Mouse (Mus musculus) MEL (cell line): ENCODE data around the gene Cog4. TPM values are rescaled to one million over a fixed set of nuclear protein-coding genes. Genes with fewer than 3 reads are reported as not detected.

Experiments used
- DNase-seq: peaks from one replicate; pipeline ENCODE4 v3.0.0; 2011; ENCODE audit warnings: low read depth, low spot score
- H3K27ac ChIP-seq: 2 replicates; pipeline ENCODE4 v1.5.1; 2012; ENCODE audit warnings: low read depth, mild to moderate bottlenecking, control low read depth, low read length, moderate library complexity; ENCODE audit not compliant: control insufficient read depth
- H3K27me3 ChIP-seq, 2 experiments: fragments of 150-350 bp in 1 of 2; sonication (generic) in 1 of 2; 2 replicates each; pipeline ENCODE4 v1.6.1; 2012; ENCODE audit warnings: low read length in 2 of 2, mild to moderate bottlenecking in 2 of 2, improper control_type of control experiment in 1 of 2, moderate library complexity in 1 of 2; ENCODE audit not compliant: insufficient read depth in 2 of 2, control insufficient read depth in 1 of 2
- H3K36me3 ChIP-seq, 2 experiments: 2 replicates each; pipeline ENCODE4 v1.6.1; 2012 to 2014; ENCODE audit warnings: low read length in 2 of 2, improper control_type of control experiment in 1 of 2, inconsistent platforms in 1 of 2, mild to moderate bottlenecking in 1 of 2; ENCODE audit not compliant: insufficient read depth in 2 of 2, control insufficient read depth in 1 of 2
- H3K4me1 ChIP-seq, 2 experiments: fragments of 150-350 bp in 1 of 2; sonication (generic) in 1 of 2; 2 replicates each; pipeline ENCODE4 v1.6.1; 2012; ENCODE audit warnings: low read length in 2 of 2, improper control_type of control experiment in 1 of 2, mild to moderate bottlenecking in 1 of 2; ENCODE audit not compliant: insufficient read depth in 2 of 2, control insufficient read depth in 1 of 2
- H3K4me3 ChIP-seq, 2 experiments: fragments of 150-350 bp in 1 of 2; sonication (generic) in 1 of 2; 2 replicates each; pipeline ENCODE4 v1.5.1; 2012; ENCODE audit warnings: low read depth in 2 of 2, low read length in 2 of 2, mild to moderate bottlenecking in 2 of 2, moderate library complexity in 2 of 2, control low read depth in 1 of 2, improper control_type of control experiment in 1 of 2; ENCODE audit not compliant: control insufficient read depth in 1 of 2, insufficient read depth in 1 of 2
- H3K79me2 ChIP-seq: 2 replicates; pipeline ENCODE4 v1.6.1; 2012; ENCODE audit warnings: mild to moderate bottlenecking, low read length, moderate library complexity; ENCODE audit not compliant: control insufficient read depth, poor library complexity, insufficient read depth
- H3K9ac ChIP-seq: 2 replicates; pipeline ENCODE4 v1.6.1; 2012; ENCODE audit warnings: low read depth, mild to moderate bottlenecking, control low read depth, low read length, moderate library complexity; ENCODE audit not compliant: control insufficient read depth, poor library complexity, severe bottlenecking
- H3K9me3 ChIP-seq: fragments of 150-350 bp; sonication (generic); replicated peaks from 2 replicates; pipeline ENCODE4 v1.6.1; 2012; ENCODE audit warnings: mild to moderate bottlenecking, low read length, improper control_type of control experiment, moderate library complexity; ENCODE audit not compliant: insufficient read depth
- E2F4 ChIP-seq: IDR thresholded peaks from 2 replicates; pipeline ENCODE4 v1.6.1; 2011; ENCODE audit warnings: low read depth, low read length, improper control_type of control experiment, borderline replicate concordance
- EP300 ChIP-seq, 2 experiments: IDR thresholded peaks; 2 replicates each; pipeline ENCODE4 v1.6.1; 2011; ENCODE audit warnings: improper control_type of control experiment in 2 of 2, low read length in 2 of 2, low read depth in 1 of 2, mild to moderate bottlenecking in 1 of 2
- ETS1 ChIP-seq: IDR thresholded peaks from 2 replicates; pipeline ENCODE4 v1.6.1; 2012; ENCODE audit warnings: low read depth, mild to moderate bottlenecking, inconsistent platforms, low read length, improper control_type of control experiment, moderate library complexity
- GABPA ChIP-seq: IDR thresholded peaks from 2 replicates; pipeline ENCODE4 v1.6.1; 2012; ENCODE audit warnings: low read depth, mild to moderate bottlenecking, inconsistent platforms, low read length, improper control_type of control experiment, moderate library complexity
- HCFC1 ChIP-seq: IDR thresholded peaks from 2 replicates; pipeline ENCODE4 v1.6.1; 2012; ENCODE audit warnings: low read depth, mild to moderate bottlenecking, inconsistent platforms, low read length, improper control_type of control experiment, moderate library complexity
- JUND ChIP-seq: IDR thresholded peaks from 2 replicates; pipeline ENCODE4 v1.6.1; 2011; ENCODE audit warnings: low read depth, mild to moderate bottlenecking, improper control_type of control experiment, low read length
- KAT2A ChIP-seq: conservative IDR thresholded peaks from 2 replicates; pipeline ENCODE4 v1.6.1; 2012; ENCODE audit warnings: low read depth, low read length, improper control_type of control experiment, inconsistent platforms
- MAX ChIP-seq: IDR thresholded peaks from 2 replicates; pipeline ENCODE4 v1.6.1; 2011; ENCODE audit warnings: low read length, improper control_type of control experiment
- MAZ ChIP-seq: IDR thresholded peaks from 2 replicates; pipeline ENCODE4 v1.6.1; 2012; ENCODE audit warnings: low read depth, mild to moderate bottlenecking, inconsistent platforms, low read length, improper control_type of control experiment
- MXI1 ChIP-seq: IDR thresholded peaks from 2 replicates; pipeline ENCODE4 v1.6.1; 2011; ENCODE audit warnings: mild to moderate bottlenecking, low read depth, low read length, improper control_type of control experiment
- MYB ChIP-seq: IDR thresholded peaks from 2 replicates; pipeline ENCODE4 v1.6.1; 2011; ENCODE audit warnings: mild to moderate bottlenecking, low read depth, low read length, improper control_type of control experiment
- NRF1 ChIP-seq: IDR thresholded peaks from 2 replicates; pipeline ENCODE4 v1.6.1; 2014; ENCODE audit warnings: low read depth, mild to moderate bottlenecking, inconsistent platforms, low read length, improper control_type of control experiment, moderate library complexity; ENCODE audit not compliant: poor library complexity, insufficient read depth, severe bottlenecking
- POLR2AphosphoS2 ChIP-seq: IDR thresholded peaks from 2 replicates; pipeline ENCODE4 v1.6.1; 2011; ENCODE audit warnings: low read length, improper control_type of control experiment
- POLR2AphosphoS5 ChIP-seq: IDR thresholded peaks from 2 replicates; pipeline ENCODE4 v1.6.1; 2012; ENCODE audit warnings: low read depth, borderline replicate concordance, mild to moderate bottlenecking, inconsistent platforms, low read length, moderate library complexity, mixed read lengths
- RAD21 ChIP-seq: IDR thresholded peaks from 2 replicates; pipeline ENCODE4 v1.6.1; 2011; ENCODE audit warnings: mild to moderate bottlenecking, low read depth, low read length, improper control_type of control experiment
- TBP ChIP-seq: IDR thresholded peaks from 2 replicates; pipeline ENCODE4 v1.8.0; 2011; ENCODE audit warnings: low read depth, low read length, improper control_type of control experiment
- TCF12 ChIP-seq: IDR thresholded peaks from 2 replicates; pipeline ENCODE4 v1.6.1; 2014; ENCODE audit warnings: low read depth, mild to moderate bottlenecking, inconsistent platforms, low read length, improper control_type of control experiment, moderate library complexity
- USF1 ChIP-seq: IDR thresholded peaks from 2 replicates; pipeline ENCODE4 v1.6.1; 2014; ENCODE audit warnings: low read depth, mild to moderate bottlenecking, inconsistent platforms, low read length, improper control_type of control experiment, moderate library complexity
- ZC3H11A ChIP-seq: IDR thresholded peaks from 2 replicates; pipeline ENCODE4 v1.6.1; 2012; ENCODE audit warnings: low read depth, mild to moderate bottlenecking, inconsistent platforms, low read length, improper control_type of control experiment
- ZNF384 ChIP-seq: IDR thresholded peaks from 2 replicates; pipeline ENCODE4 v1.6.1; 2012; ENCODE audit warnings: low read depth, mild to moderate bottlenecking, inconsistent platforms, low read length, improper control_type of control experiment
- polyA plus RNA-seq, 2 experiments: library from polyadenylated mRNA; stranded (reverse) in 1 of 2; unstranded in 1 of 2; fragments of >175 nt in 1 of 2; fragments of >200 nt in 1 of 2; gene quantifications; 2 replicates each; pipeline versions ENCODE4 v1.2.1 to v1.2.4; 2012; ENCODE audit warnings: low replicate concordance in 2 of 2, low read depth in 1 of 2; ENCODE audit not compliant: insufficient read length in 2 of 2, insufficient read depth in 1 of 2, missing spikeins in 1 of 2
- total RNA-seq: library from RNA; depleted of rRNA; stranded (reverse); fragments of 300-350 nt; gene quantifications from 2 replicates; pipeline ENCODE4 v1.2.3, GENCODE M21; 2012

The Cog4 gene
- total and polyA plus RNA-seq, 3 experiments = 32.1 to 35.3 TPM; not detected in 1

DNA sequence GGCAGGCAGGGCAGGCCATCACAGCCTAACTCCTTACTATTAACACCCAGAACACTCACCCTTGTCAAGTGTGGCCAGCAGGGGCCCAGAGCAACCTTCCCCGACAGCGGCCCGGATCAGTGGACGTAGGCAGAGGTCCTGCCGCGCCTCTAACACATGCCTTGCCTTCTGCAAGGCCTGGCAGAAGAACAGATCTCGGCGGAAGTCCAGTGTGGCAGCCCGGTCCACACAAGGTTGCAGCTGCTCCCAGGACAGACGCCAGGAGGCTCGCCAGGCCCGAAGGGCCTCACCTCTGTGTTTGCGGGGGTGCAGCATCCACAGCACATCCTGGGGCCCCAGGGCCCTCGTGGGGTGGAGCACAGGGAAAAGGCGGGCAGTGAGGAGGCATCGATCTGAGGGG, 42.5 kb downstream of the Cog4 start:
- DNase-seq = no peak
- Histone ChIP-seq H3K79me2 (no peaks in the 10 kb centered on the region), H3K27ac (no peak overlapping the region), H3K27me3 (no peaks in the 10 kb centered on the region), H3K9ac (no peak overlapping the region), H3K36me3 (no peaks in the 10 kb centered on the region), H3K9me3 (no peaks in the 10 kb centered on the region), H3K4me1 (no peaks in the 10 kb centered on the region), H3K4me3 (no peak overlapping the region)
- TF ChIP-seq TCF12 (no peak), MXI1 (no peak), TBP (no peak), MAX (no peak), POLR2AphosphoS5 (no peak), HCFC1 (no peak), MYB (no peak), POLR2AphosphoS2 (no peak), ETS1 (no peak), USF1 (no peak)

DNA sequence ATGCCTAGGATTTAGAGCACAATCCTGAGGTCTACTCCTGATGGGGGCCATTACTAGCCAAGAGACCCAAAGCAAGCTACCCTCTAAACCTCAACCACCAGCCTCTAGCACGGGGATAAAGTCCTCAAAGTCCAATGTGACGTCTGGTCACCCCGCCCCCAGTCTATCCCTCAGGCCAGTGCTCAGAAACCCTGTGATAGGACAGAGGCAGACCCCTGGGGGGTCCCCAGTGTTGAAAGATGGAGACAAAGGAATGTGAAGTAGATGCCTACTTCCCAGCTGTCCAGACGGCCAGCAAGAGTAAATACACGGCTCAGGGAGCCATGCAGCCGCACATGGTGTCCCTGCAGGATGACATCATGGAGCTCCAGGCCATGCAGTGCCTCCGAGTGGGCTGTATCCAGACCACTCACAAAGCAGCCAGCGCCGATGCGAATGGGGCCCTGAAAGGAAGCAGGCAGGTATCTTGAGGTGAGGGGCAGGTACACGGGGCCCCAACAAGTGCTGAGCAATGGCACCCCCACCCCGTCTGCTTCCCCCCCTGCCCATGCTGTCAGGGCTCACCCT, 43.6 kb downstream of the Cog4 start:
- H3K36me3 ChIP-seq = no peaks in the 10 kb centered on the region
- H3K27me3 ChIP-seq = no peaks in the 10 kb centered on the region
- H3K9me3 ChIP-seq = no peaks in the 10 kb centered on the region
- H3K9ac ChIP-seq = no peak overlapping the region
- H3K79me2 ChIP-seq = no peaks in the 10 kb centered on the region
- DNase-seq = no peak
- TF ChIP-seq EP300 (IDR thresholded peaks at IDR 0.05; ENCODE audit: low read depth in 1 of 2, low read length in 2 of 2) (no peak), MAZ (no peak), NRF1 (no peak), GABPA (no peak), MAX (no peak), TCF12 (no peak), RAD21 (no peak), TBP (no peak), KAT2A (no peak), POLR2AphosphoS2 (no peak), ZC3H11A (no peak), JUND (no peak), E2F4 (no peak), USF1 (no peak), ZNF384 (no peak)
- no peak overlapping the region for H3K4me3 ChIP-seq
- no peak overlapping the region for H3K27ac ChIP-seq
- H3K4me1 ChIP-seq = no peaks in the 10 kb centered on the region
